Mouse (Mus musculus) MEL (cell line): ENCODE measurements around the gene Evpl.

Experiments used
- BHLHE40 ChIP-seq: IDR thresholded peaks from 2 replicates; pipeline ENCODE4 v1.6.1; 2012; ENCODE audit warnings: low read depth, mild to moderate bottlenecking, inconsistent platforms, low read length, improper control_type of control experiment, borderline replicate concordance
- CHD1 ChIP-seq: IDR thresholded peaks from 2 replicates; pipeline ENCODE4 v1.6.1; 2012; ENCODE audit warnings: low read depth, mild to moderate bottlenecking, inconsistent platforms, low read length, improper control_type of control experiment
- CTCF ChIP-seq, 3 experiments: IDR thresholded peaks in 2 of 3; conservative IDR thresholded peaks in 1 of 3; 2 replicates each; pipeline ENCODE4 v1.5.1; 2011 to 2012; ENCODE audit warnings: low read length in 3 of 3, low read depth in 2 of 3, mild to moderate bottlenecking in 2 of 3, improper control_type of control experiment in 1 of 3, inconsistent platforms in 1 of 3, mixed read lengths in 1 of 3, moderate library complexity in 1 of 3; ENCODE audit not compliant: control insufficient read depth in 1 of 3, insufficient read depth in 1 of 3, poor library complexity in 1 of 3, severe bottlenecking in 1 of 3
- E2F4 ChIP-seq: IDR thresholded peaks from 2 replicates; pipeline ENCODE4 v1.6.1; 2011; ENCODE audit warnings: low read depth, low read length, improper control_type of control experiment, borderline replicate concordance
- EP300 ChIP-seq, 2 experiments: IDR thresholded peaks; 2 replicates each; pipeline ENCODE4 v1.6.1; 2011; ENCODE audit warnings: improper control_type of control experiment in 2 of 2, low read length in 2 of 2, low read depth in 1 of 2, mild to moderate bottlenecking in 1 of 2
- GATA1 ChIP-seq: IDR thresholded peaks from 2 replicates; pipeline ENCODE4 v1.6.1; 2011; ENCODE audit warnings: low read depth, low read length, improper control_type of control experiment
- MAX ChIP-seq: IDR thresholded peaks from 2 replicates; pipeline ENCODE4 v1.6.1; 2011; ENCODE audit warnings: low read length, improper control_type of control experiment
- MEF2A ChIP-seq: IDR thresholded peaks from 2 replicates; pipeline ENCODE4 v1.6.1; 2014; ENCODE audit warnings: low read depth, mild to moderate bottlenecking, inconsistent platforms, low read length, improper control_type of control experiment; ENCODE audit not compliant: poor library complexity, insufficient replicate concordance, severe bottlenecking; ENCODE audit errors: extremely low read depth
- POLR2A ChIP-seq, 2 experiments: IDR thresholded peaks; 2 replicates each; pipeline ENCODE4 v1.6.1; 2011 to 2012; ENCODE audit warnings: low read length in 2 of 2, mild to moderate bottlenecking in 2 of 2, control low read depth in 1 of 2, improper control_type of control experiment in 1 of 2, low read depth in 1 of 2, moderate library complexity in 1 of 2; ENCODE audit not compliant: control insufficient read depth in 1 of 2, insufficient read depth in 1 of 2, poor library complexity in 1 of 2
- TCF12 ChIP-seq: IDR thresholded peaks from 2 replicates; pipeline ENCODE4 v1.6.1; 2014; ENCODE audit warnings: low read depth, mild to moderate bottlenecking, inconsistent platforms, low read length, improper control_type of control experiment, moderate library complexity
- USF1 ChIP-seq: IDR thresholded peaks from 2 replicates; pipeline ENCODE4 v1.6.1; 2014; ENCODE audit warnings: low read depth, mild to moderate bottlenecking, inconsistent platforms, low read length, improper control_type of control experiment, moderate library complexity
- ZC3H11A ChIP-seq: IDR thresholded peaks from 2 replicates; pipeline ENCODE4 v1.6.1; 2012; ENCODE audit warnings: low read depth, mild to moderate bottlenecking, inconsistent platforms, low read length, improper control_type of control experiment
- ZKSCAN1 ChIP-seq: IDR thresholded peaks from 2 replicates; pipeline ENCODE4 v1.6.1; 2012; ENCODE audit warnings: low read depth, mild to moderate bottlenecking, inconsistent platforms, low read length, improper control_type of control experiment, moderate library complexity
- ZMIZ1 ChIP-seq: IDR thresholded peaks from 2 replicates; pipeline ENCODE4 v1.6.1; 2012; ENCODE audit warnings: low read depth, mild to moderate bottlenecking, inconsistent platforms, low read length, improper control_type of control experiment, moderate library complexity

- TF ChIP-seq GATA1 (no peak), CHD1 (no peak), POLR2A (IDR thresholded peaks at IDR 0.05; ENCODE audit: control insufficient read depth in 1 of 2, insufficient read depth in 1 of 2, low read depth in 1 of 2, low read length in 2 of 2, poor library complexity in 1 of 2) (no peak), ZMIZ1 (no peak), USF1 (no peak), BHLHE40 (no peak), MAX (no peak), ZKSCAN1 (no peak), ZC3H11A (no peak), CTCF (IDR thresholded peaks at IDR 0.05 in 2 of 3, conservative IDR thresholded peaks at IDR 0.05 in 1 of 3; ENCODE audit: control insufficient read depth in 1 of 3, insufficient read depth in 1 of 3, low read depth in 2 of 3, low read length in 3 of 3, poor library complexity in 1 of 3, severe bottlenecking in 1 of 3) (no peak), E2F4 (no peak), MEF2A (no peak), TCF12 (no peak), EP300 (IDR thresholded peaks at IDR 0.05; ENCODE audit: low read depth in 1 of 2, low read length in 2 of 2) (no peak)
Measured at GRCm38 (mm10) chr11:116247502-116248222, 9.8 kb upstream of the Evpl start.
